Mouse (Mus musculus): ENCODE results near the gene Mbd5. TPM values are rescaled to one million over a fixed set of nuclear protein-coding genes. Genes with fewer than 3 reads are reported as not detected.

Gene Mbd5
- polyA plus RNA-seq, 1 experiment from 2014 or later, result 18.5 TPM

GRCm38 (mm10) chr2:49040481-49040880 lies 91.2 kb downstream of the Mbd5 start:
- 90% methylated on average over 3 of the region's 3 CpGs for WGBS
- H3K36me3 ChIP-seq, result peaks cover 9% of the 10 kb centered on the region
- no peak overlapping the region for H3K9ac ChIP-seq
- H3K4me3 ChIP-seq, result no peak overlapping the region
- no peaks in the 10 kb centered on the region for H3K27me3 ChIP-seq (replicated peaks)
- no peak overlapping the region for H3K4me2 ChIP-seq
- ATAC-seq (ENCODE audit: extremely low read depth, insufficient number of reproducible peaks, low FRiP score, low TSS enrichment), result no peak
- no peaks in the 10 kb centered on the region for H3K4me1 ChIP-seq
- peaks cover 11% of the 10 kb centered on the region for H3K9me3 ChIP-seq
- no peak overlapping the region for H3K27ac ChIP-seq (replicated peaks)

- WGBS, result 85% methylated on average over 4 of the region's 4 CpGs
Observed at GRCm38 (mm10) chr2:49050030-49050429, 100.7 kb downstream of the Mbd5 start.

GRCm38 (mm10) chr2:49067886-49068285 lies 118.6 kb downstream of the Mbd5 start:
- ATAC-seq (ENCODE audit: extremely low read depth, insufficient number of reproducible peaks, low FRiP score, low TSS enrichment), result no peak
- Histone ChIP-seq H3K4me1 (0 out of 2 replicates have a peak, but pooled peaks cover 2% of the 10 kb centered on the region), H3K4me2 (no peak overlapping the region), H3K27me3 (replicated peaks) (no peaks in the 10 kb centered on the region), H3K9ac (no peak overlapping the region), H3K9me3 (no peaks in the 10 kb centered on the region), H3K4me3 (no peak overlapping the region), H3K27ac (replicated peaks) (no peak overlapping the region), H3K36me3 (no peaks in the 10 kb centered on the region)

More at GRCm38 (mm10) chr2:49050030-49050429, 100.7 kb downstream of the Mbd5 start:
- no peaks in the 10 kb centered on the region; the same call in 1 of the 2 replicates for H3K9me3 ChIP-seq
- H3K9ac ChIP-seq, result no peak overlapping the region
- no peaks in the 10 kb centered on the region for H3K27me3 ChIP-seq (replicated peaks)
- no peak overlapping the region for H3K4me3 ChIP-seq
- no peaks in the 10 kb centered on the region for H3K36me3 ChIP-seq
- H3K27ac ChIP-seq (replicated peaks), result no peak overlapping the region
- H3K4me2 ChIP-seq, result no peak overlapping the region
- no peak for ATAC-seq (ENCODE audit: extremely low read depth, insufficient number of reproducible peaks, low FRiP score, low TSS enrichment)
- H3K4me1 ChIP-seq, result peaks cover 4% of the 10 kb centered on the region; the same call in 1 of the 2 replicates

- H3K27ac ChIP-seq (replicated peaks), result no peak overlapping the region
- H3K4me1 ChIP-seq, result peaks cover 2% of the 10 kb centered on the region; the same call in 1 of the 2 replicates
- no peak overlapping the region for H3K4me2 ChIP-seq
- 35% methylated on average over 4 of the region's 4 CpGs for WGBS
- no peak overlapping the region for H3K9ac ChIP-seq
- H3K4me3 ChIP-seq, result no peak overlapping the region
- no peaks in the 10 kb centered on the region for H3K27me3 ChIP-seq (replicated peaks)
- H3K36me3 ChIP-seq, result peaks cover under 1% of the 10 kb centered on the region; the same call in 1 of the 2 replicates
- no peaks in the 10 kb centered on the region for H3K9me3 ChIP-seq
- ATAC-seq (ENCODE audit: extremely low read depth, insufficient number of reproducible peaks, low FRiP score, low TSS enrichment), result no peak
Observed at GRCm38 (mm10) chr2:49084966-49085365, 135.7 kb downstream of the Mbd5 start.

GRCm38 (mm10) chr2:49090771-49091170 lies 141.5 kb downstream of the Mbd5 start:
- no peak overlapping the region for H3K27ac ChIP-seq (replicated peaks)
- H3K36me3 ChIP-seq, result peaks cover 3% of the 10 kb centered on the region; the same call in 1 of the 2 replicates
- H3K4me3 ChIP-seq, result no peak overlapping the region
- no peak overlapping the region for H3K4me2 ChIP-seq
- H3K9me3 ChIP-seq, result no peaks in the 10 kb centered on the region
- ATAC-seq (ENCODE audit: extremely low read depth, insufficient number of reproducible peaks, low FRiP score, low TSS enrichment), result no peak
- H3K4me1 ChIP-seq, result no peaks in the 10 kb centered on the region
- H3K9ac ChIP-seq, result no peak overlapping the region
- WGBS, result 91% methylated on average over 4 of the region's 4 CpGs
- no peaks in the 10 kb centered on the region for H3K27me3 ChIP-seq (replicated peaks)

GRCm38 (mm10) chr2:49096765-49097164 lies 147.5 kb downstream of the Mbd5 start:
- H3K27me3 ChIP-seq (replicated peaks), result no peaks in the 10 kb centered on the region
- H3K4me1 ChIP-seq, result no peaks in the 10 kb centered on the region
- H3K9ac ChIP-seq, result no peak overlapping the region
- no peak overlapping the region for H3K4me3 ChIP-seq
- H3K36me3 ChIP-seq, result peaks cover 13% of the 10 kb centered on the region
- ATAC-seq (ENCODE audit: extremely low read depth, insufficient number of reproducible peaks, low FRiP score, low TSS enrichment), result no peak
- H3K9me3 ChIP-seq, result no peaks in the 10 kb centered on the region
- H3K4me2 ChIP-seq, result no peak overlapping the region
- no peak overlapping the region for H3K27ac ChIP-seq (replicated peaks)

GRCm38 (mm10) chr2:49108906-49109305 lies 159.6 kb downstream of the Mbd5 start:
- no peaks in the 10 kb centered on the region for H3K27me3 ChIP-seq (replicated peaks)
- H3K27ac ChIP-seq (replicated peaks), result no peak overlapping the region
- H3K9ac ChIP-seq, result no peak overlapping the region
- no peaks in the 10 kb centered on the region for H3K36me3 ChIP-seq
- no peak overlapping the region for H3K4me2 ChIP-seq
- no peak overlapping the region for H3K4me3 ChIP-seq
- H3K9me3 ChIP-seq, result no peaks in the 10 kb centered on the region
- no peak for ATAC-seq (ENCODE audit: extremely low read depth, insufficient number of reproducible peaks, low FRiP score, low TSS enrichment)
- no peaks in the 10 kb centered on the region for H3K4me1 ChIP-seq

GRCm38 (mm10) chr2:49119875-49120274 lies 170.6 kb downstream of the Mbd5 start:
- no peak overlapping the region for H3K4me3 ChIP-seq
- ATAC-seq (ENCODE audit: extremely low read depth, insufficient number of reproducible peaks, low FRiP score, low TSS enrichment), result no peak
- no peak overlapping the region for H3K27ac ChIP-seq (replicated peaks)
- no peak overlapping the region for H3K9ac ChIP-seq
- no peaks in the 10 kb centered on the region for H3K4me1 ChIP-seq
- no peak overlapping the region for H3K4me2 ChIP-seq
- no peaks in the 10 kb centered on the region for H3K27me3 ChIP-seq (replicated peaks)
- 0 out of 2 replicates have a peak, but pooled peaks cover 4% of the 10 kb centered on the region for H3K9me3 ChIP-seq
- 81% methylated on average over 6 of the region's 6 CpGs for WGBS
- H3K36me3 ChIP-seq, result peaks cover 5% of the 10 kb centered on the region; the same call in 1 of the 2 replicates

- Histone ChIP-seq H3K4me3 (no peak overlapping the region), H3K27ac (replicated peaks) (no peak overlapping the region), H3K27me3 (replicated peaks) (no peaks in the 10 kb centered on the region), H3K36me3 (peaks cover 4% of the 10 kb centered on the region; the same call in 1 of the 2 replicates), H3K4me2 (no peak overlapping the region), H3K9me3 (0 out of 2 replicates have a peak, but pooled peaks cover 4% of the 10 kb centered on the region), H3K4me1 (no peaks in the 10 kb centered on the region), H3K9ac (no peak overlapping the region)
- ATAC-seq (ENCODE audit: extremely low read depth, insufficient number of reproducible peaks, low FRiP score, low TSS enrichment), result no peak
- 81% methylated on average over 3 of the region's 3 CpGs for WGBS
Observed at GRCm38 (mm10) chr2:49121603-49122002, 172.3 kb downstream of the Mbd5 start.

- no peak overlapping the region for H3K9ac ChIP-seq
- H3K4me3 ChIP-seq, result no peak overlapping the region
- 0 out of 2 replicates have a peak, but pooled peaks cover 6% of the 10 kb centered on the region for H3K4me1 ChIP-seq
- no peak for ATAC-seq (ENCODE audit: extremely low read depth, insufficient number of reproducible peaks, low FRiP score, low TSS enrichment)
- WGBS, result 71% methylated on average over 3 of the region's 3 CpGs
- H3K4me2 ChIP-seq, result no peak overlapping the region
- H3K36me3 ChIP-seq, result 0 out of 2 replicates have a peak, but pooled peaks cover under 1% of the 10 kb centered on the region
- H3K9me3 ChIP-seq, result no peaks in the 10 kb centered on the region
- no peaks in the 10 kb centered on the region for H3K27me3 ChIP-seq (replicated peaks)
- no peak overlapping the region for H3K27ac ChIP-seq (replicated peaks)
Observed at GRCm38 (mm10) chr2:49142186-49142585, 192.9 kb downstream of the Mbd5 start.

GRCm38 (mm10) chr2:49153649-49154048 lies 204.3 kb downstream of the Mbd5 start:
- 56% methylated on average over 1 of the region's 1 CpGs for WGBS

GRCm38 (mm10) chr2:49160232-49160947 lies 211.1 kb downstream of the Mbd5 start:
- Histone ChIP-seq H3K36me3 (peaks cover 19% of the 10 kb centered on the region), H3K27me3 (replicated peaks) (no peaks in the 10 kb centered on the region), H3K27ac (replicated peaks) (no peak overlapping the region), H3K9ac (no peak overlapping the region), H3K4me1 (no peaks in the 10 kb centered on the region), H3K9me3 (0 out of 2 replicates have a peak, but pooled peaks cover 6% of the 10 kb centered on the region), H3K4me3 (no peak overlapping the region), H3K4me2 (no peak overlapping the region)
- no peak for ATAC-seq (ENCODE audit: extremely low read depth, insufficient number of reproducible peaks, low FRiP score, low TSS enrichment)
- 77% methylated on average over 5 of the region's 5 CpGs for WGBS

More at GRCm38 (mm10) chr2:49153649-49154048, 204.3 kb downstream of the Mbd5 start:
- no peak overlapping the region for H3K4me2 ChIP-seq
- ATAC-seq (ENCODE audit: extremely low read depth, insufficient number of reproducible peaks, low FRiP score, low TSS enrichment), result no peak
- no peaks in the 10 kb centered on the region for H3K4me1 ChIP-seq
- no peak overlapping the region for H3K27ac ChIP-seq (replicated peaks)
- peaks cover 5% of the 10 kb centered on the region; the same call in 1 of the 2 replicates for H3K36me3 ChIP-seq
- no peaks in the 10 kb centered on the region for H3K9me3 ChIP-seq
- H3K4me3 ChIP-seq, result no peak overlapping the region
- H3K27me3 ChIP-seq (replicated peaks), result no peaks in the 10 kb centered on the region
- H3K9ac ChIP-seq, result no peak overlapping the region
